Mouse (Mus musculus): ENCODE results near the gene Gm4737.

DNA sequence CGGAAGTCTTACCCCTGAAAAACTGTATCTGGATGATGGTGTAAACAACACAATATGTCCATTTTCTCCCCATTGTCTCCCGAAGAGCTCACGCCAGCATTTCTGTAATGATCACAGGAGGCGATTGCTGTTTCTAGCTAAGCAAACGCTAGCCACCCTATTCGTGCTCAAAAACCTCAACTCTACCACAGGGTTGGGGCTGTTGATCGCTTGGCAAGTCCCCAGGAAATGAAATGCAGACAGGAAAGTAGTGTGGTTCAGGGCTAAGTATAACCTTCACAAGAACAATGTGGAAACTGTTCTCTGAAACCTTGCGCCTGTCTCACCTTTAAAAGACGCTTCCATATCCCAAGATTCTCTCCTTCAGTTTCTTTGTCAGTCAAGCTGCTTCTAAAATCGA, 34.9 kb downstream of the Gm4737 start, which contains the start of gene Cd96:
- no peak for TF ChIP-seq POLR2A (IDR thresholded peaks at IDR 0.05; ENCODE audit: low read depth, low read length)
- no peak for TF ChIP-seq CTCF (conservative IDR thresholded peaks at IDR 0.05; ENCODE audit: insufficient read depth, insufficient read length, low read depth, low read length)

All from kidney, adult 2 months (tissue).